1 mouse cellular context compared by ENCODE assay signal in genomic region chr3:104817991-104818748, GRCm38 (mm10).
A peak's percentile ranks its signal among the peaks of the same experiment; 100 is the strongest.
TF ChIP-seq lines count a peak whose summit lies in the region.

Gene Mov10, minus strand, starts transcription at chr3:104818563.

TF ChIP-seq in CH12.LX, 34 proteins besides CTCF, POLR2A, EP300 and RAD21 (continued from another document):
- TF ChIP-seq USF2 (conservative IDR thresholded peaks at IDR 0.05; ENCODE audit: low read depth, low read length) (no peak), UBTF (IDR thresholded peaks at IDR 0.05; ENCODE audit: low read depth, low read length) (0 out of 2 replicates have a peak, but pooled peaks have one; percentile 30), MAZ (IDR thresholded peaks at IDR 0.05; ENCODE audit: low read depth, low read length) (0 out of 2 replicates have a peak, but pooled peaks have one; percentile 12), ZNF384 (IDR thresholded peaks at IDR 0.05; ENCODE audit: low read depth, low read length) (no peak), TCF12 (IDR thresholded peaks at IDR 0.05; ENCODE audit: low read depth, low read length) (peak; percentile 66; the same call in 1 of the 2 replicates), BHLHE40 (IDR thresholded peaks at IDR 0.05; ENCODE audit: low read depth, low read length) (no peak; the same call in none of the 2 replicates), MYC (IDR thresholded peaks at IDR 0.05; ENCODE audit: low read depth, low read length) (no peak), RCOR1 (conservative IDR thresholded peaks at IDR 0.05; ENCODE audit: low read depth, low read length) (0 out of 2 replicates have a peak, but pooled peaks have one; percentile 27), PAX5 (IDR thresholded peaks at IDR 0.05; ENCODE audit: low read length) (no peak), MEF2A (IDR thresholded peaks at IDR 0.05; ENCODE audit: borderline replicate concordance, low read depth, low read length) (0 out of 2 replicates have a peak, but pooled peaks have one; percentile 17), MAFK (IDR thresholded peaks at IDR 0.05; ENCODE audit: insufficient replicate concordance, low read length) (no peak), HCFC1 (IDR thresholded peaks at IDR 0.05; ENCODE audit: low read depth, low read length) (no peak)
